Mouse (Mus musculus) liver, embryonic 14.5 days (tissue): ENCODE measurements around the gene Utp3.

Source experiments
- CTCF ChIP-seq: IDR thresholded peaks from 2 replicates; pipeline ENCODE4 v1.5.1; 2016; ENCODE audit warnings: antibody characterized with exemption, low read depth, control low read depth
- EP300 ChIP-seq: IDR thresholded peaks from 2 replicates; pipeline ENCODE4 v1.6.1; 2016; ENCODE audit warnings: antibody characterized with exemption, low read depth

DNA sequence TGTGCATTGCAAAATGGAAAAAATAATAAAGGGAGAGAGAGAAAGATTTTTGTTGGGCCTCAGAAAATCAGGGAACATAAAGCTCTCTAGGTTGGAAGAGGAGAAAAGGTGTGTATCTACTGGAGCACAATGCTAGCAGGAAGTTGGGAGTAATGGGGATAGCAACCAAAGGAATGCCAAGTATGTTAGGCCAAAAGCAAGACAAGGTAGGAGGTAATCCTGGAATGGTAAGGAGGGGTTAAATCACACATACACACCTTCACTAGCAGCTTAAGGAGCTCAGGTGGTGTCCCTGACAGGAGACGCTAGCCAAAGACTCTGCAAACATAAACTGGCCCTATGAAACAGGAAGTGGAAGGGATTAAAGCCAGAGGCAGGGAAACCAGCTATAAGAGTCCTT lies 4.7 kb downstream of the Utp3 start:
- no peak for TF ChIP-seq CTCF
- TF ChIP-seq EP300: no peak
